Mouse (Mus musculus): ENCODE measurements at regions not wholly inside any gene's neighbourhood (a gene's known extent, or its start where the extent isn't known, plus 50 kb on each side); places are given as distances from the start of the nearest gene placed in this dataset.

DNA sequence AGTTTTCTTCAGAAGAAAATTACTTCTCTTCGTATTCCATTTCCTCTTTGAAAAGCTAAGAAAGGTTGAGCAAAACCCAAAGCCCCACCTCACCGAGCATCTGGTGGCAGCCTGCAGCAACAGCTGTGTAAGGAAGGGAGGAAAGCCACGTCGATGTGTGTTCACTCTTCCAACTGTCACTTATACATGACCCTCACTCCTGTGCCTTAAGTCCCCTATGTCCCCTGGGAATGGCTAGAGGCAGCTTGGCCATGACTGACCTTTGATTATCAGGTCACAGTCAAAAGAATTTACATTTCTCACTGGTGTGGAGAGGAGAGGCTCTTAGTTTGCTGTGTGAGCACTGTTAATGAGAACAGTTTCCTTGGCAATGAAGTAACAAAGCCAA lies 266.8 kb upstream of the Nr5a2 start:
- TF ChIP-seq POLR2A (IDR thresholded peaks at IDR 0.05; ENCODE audit: insufficient read depth, low read depth, low read length) = no peak
- no peak for TF ChIP-seq EP300 (IDR thresholded peaks at IDR 0.05; ENCODE audit: insufficient read depth, low read depth, low read length)
- TF ChIP-seq CTCF (IDR thresholded peaks at IDR 0.05) = no peak
- Histone ChIP-seq H3K27ac (no peak overlapping the region), H3K4me1 (ENCODE audit: control insufficient read depth, insufficient read depth, low read length) (no peaks in the 10 kb centered on the region), H3K79me2 (replicated peaks; ENCODE audit: control insufficient read depth, insufficient read depth, low read length) (no peaks in the 10 kb centered on the region), H3K4me3 (no peak overlapping the region), H3K9ac (ENCODE audit: low read depth, low read length) (no peak overlapping the region), H3K27me3 (ENCODE audit: control insufficient read depth, insufficient read depth, low read length) (no peaks in the 10 kb centered on the region), H3K36me3 (ENCODE audit: control insufficient read depth, insufficient read depth, low read length) (no peaks in the 10 kb centered on the region)
- WGBS = 67% methylated on average over 4 of the region's 4 CpGs
- no peak for DNase-seq
- intact Hi-C loops (cut with DNase I) = loop anchor here (10.0 kb wide), 1 partner anchor 502 kb away; no protein-coding TSS in a partner anchor

DNA sequence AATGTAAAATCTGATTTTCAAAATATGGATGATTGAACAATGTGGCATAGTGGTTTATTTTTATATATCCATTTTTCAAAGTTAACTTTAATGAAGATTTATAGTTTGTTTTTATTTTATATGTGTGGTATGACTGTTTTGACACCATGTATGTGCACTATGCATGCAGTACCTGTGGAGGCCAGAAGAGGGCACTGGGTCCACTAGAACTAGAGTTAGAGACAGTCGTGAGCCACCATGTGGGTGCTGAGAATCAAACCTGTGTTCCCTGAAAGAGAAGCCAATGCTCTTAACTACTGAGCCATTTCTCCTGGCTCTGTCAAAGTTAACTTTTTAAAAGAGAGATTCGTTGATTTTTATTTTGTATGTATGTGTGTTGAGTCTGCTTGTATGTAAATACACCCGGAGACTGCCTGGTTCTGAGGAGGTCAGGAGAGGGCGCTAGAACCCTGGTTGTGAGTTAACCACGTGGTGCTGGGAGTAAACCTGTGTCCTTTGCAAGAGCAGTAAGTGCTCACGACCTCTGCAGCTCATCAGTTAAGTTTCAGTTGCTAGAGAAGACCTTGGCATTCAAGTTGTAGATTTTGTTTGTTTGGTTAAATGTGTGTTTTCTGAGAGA lies 266.3 kb upstream of the Nr5a2 start:
- intact Hi-C loops (cut with DNase I) = loop anchor here (10.0 kb wide), 1 partner anchor 502 kb away; no protein-coding TSS in a partner anchor

DNA sequence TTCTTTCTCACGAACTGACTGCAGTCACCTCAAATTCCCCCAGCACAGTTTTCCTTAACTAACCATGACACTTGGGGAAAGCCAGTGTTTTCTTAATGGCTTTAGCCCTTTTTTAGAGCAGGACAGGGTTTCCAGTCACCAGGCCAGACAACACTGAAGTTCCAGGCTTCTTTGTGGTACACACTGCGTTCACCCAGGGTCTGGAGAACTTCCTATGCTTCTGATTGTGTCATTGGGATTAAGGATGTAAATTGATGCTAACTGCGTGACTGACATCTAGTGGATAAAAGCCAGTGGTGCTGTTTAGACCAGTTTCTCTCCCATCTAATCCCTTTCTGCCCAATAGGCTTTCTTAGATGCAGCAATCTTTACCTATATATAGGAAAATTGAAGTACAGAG lies 265.2 kb upstream of the Nr5a2 start:
- H3K79me2 ChIP-seq (replicated peaks; ENCODE audit: control insufficient read depth, insufficient read depth, low read length) = no peaks in the 10 kb centered on the region
- H3K4me1 ChIP-seq (ENCODE audit: control insufficient read depth, insufficient read depth, low read length) = no peaks in the 10 kb centered on the region
- H3K27me3 ChIP-seq (ENCODE audit: control insufficient read depth, insufficient read depth, low read length) = no peaks in the 10 kb centered on the region
- intact Hi-C loops (cut with DNase I) = loop anchor here (1.0 to 10.0 kb wide), 2 partner anchors 501 to 674 kb away; no protein-coding TSS in a partner anchor
- TF ChIP-seq EP300 (IDR thresholded peaks at IDR 0.05; ENCODE audit: insufficient read depth, low read depth, low read length) (no peak), POLR2A (IDR thresholded peaks at IDR 0.05; ENCODE audit: insufficient read depth, low read depth, low read length) (no peak), CTCF (IDR thresholded peaks at IDR 0.05) (peak; percentile 78)
- no peak for DNase-seq
- H3K36me3 ChIP-seq (ENCODE audit: control insufficient read depth, insufficient read depth, low read length) = no peaks in the 10 kb centered on the region
- H3K27ac ChIP-seq = no peak overlapping the region
- H3K9ac ChIP-seq (ENCODE audit: low read depth, low read length) = no peak overlapping the region
- no peak overlapping the region for H3K4me3 ChIP-seq
- WGBS = 37% methylated on average over 3 of the region's 3 CpGs

More for the DNA sequence above, 266.3 kb upstream of the Nr5a2 start:
- no peaks in the 10 kb centered on the region for H3K79me2 ChIP-seq (replicated peaks; ENCODE audit: control insufficient read depth, insufficient read depth, low read length)
- H3K4me1 ChIP-seq (ENCODE audit: control insufficient read depth, insufficient read depth, low read length) = no peaks in the 10 kb centered on the region
- H3K4me3 ChIP-seq = no peak overlapping the region
- WGBS = 78% methylated on average over 6 of the region's 6 CpGs
- no peak overlapping the region for H3K27ac ChIP-seq
- no peaks in the 10 kb centered on the region for H3K36me3 ChIP-seq (ENCODE audit: control insufficient read depth, insufficient read depth, low read length)
- no peak overlapping the region for H3K9ac ChIP-seq (ENCODE audit: low read depth, low read length)
- TF ChIP-seq POLR2A (IDR thresholded peaks at IDR 0.05; ENCODE audit: insufficient read depth, low read depth, low read length) (no peak), CTCF (IDR thresholded peaks at IDR 0.05) (peak; percentile 58)
- DNase-seq = no peak
- H3K27me3 ChIP-seq (ENCODE audit: control insufficient read depth, insufficient read depth, low read length) = no peaks in the 10 kb centered on the region

DNA sequence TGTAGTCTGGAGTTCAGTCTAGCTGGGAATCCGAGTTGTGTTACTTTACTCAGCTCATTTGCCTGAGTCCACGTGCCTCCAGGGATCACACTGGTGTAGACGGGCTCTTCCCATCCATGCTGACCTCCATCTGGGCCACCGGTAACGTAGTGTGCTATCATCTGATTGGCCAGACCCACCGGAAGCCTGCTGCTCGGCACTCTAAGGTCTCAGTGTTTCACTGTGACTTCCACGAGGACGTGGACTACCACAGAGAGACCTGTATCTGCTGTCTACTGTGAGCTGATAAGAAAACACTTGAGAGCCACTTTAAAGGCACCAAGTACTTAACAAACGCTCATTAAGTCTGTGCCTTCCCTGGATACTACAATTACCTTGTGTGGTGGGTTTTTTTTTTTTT lies 262.8 kb upstream of the Nr5a2 start:
- Histone ChIP-seq H3K36me3 (ENCODE audit: control insufficient read depth, insufficient read depth, low read length) (no peaks in the 10 kb centered on the region), H3K9ac (ENCODE audit: low read depth, low read length) (no peak overlapping the region), H3K4me3 (no peak overlapping the region), H3K27me3 (ENCODE audit: control insufficient read depth, insufficient read depth, low read length) (no peaks in the 10 kb centered on the region), H3K27ac (no peak overlapping the region), H3K79me2 (replicated peaks; ENCODE audit: control insufficient read depth, insufficient read depth, low read length) (no peaks in the 10 kb centered on the region), H3K4me1 (ENCODE audit: control insufficient read depth, insufficient read depth, low read length) (no peaks in the 10 kb centered on the region)
- TF ChIP-seq CTCF (IDR thresholded peaks at IDR 0.05) (no peak), POLR2A (IDR thresholded peaks at IDR 0.05; ENCODE audit: insufficient read depth, low read depth, low read length) (no peak), EP300 (IDR thresholded peaks at IDR 0.05; ENCODE audit: insufficient read depth, low read depth, low read length) (no peak)
- 34% methylated on average over 10 of the region's 10 CpGs for WGBS
- no peak for DNase-seq
- intact Hi-C loops (cut with DNase I) = loop anchor here (10.0 kb wide), 1 partner anchor 498 kb away; no protein-coding TSS in a partner anchor

DNA sequence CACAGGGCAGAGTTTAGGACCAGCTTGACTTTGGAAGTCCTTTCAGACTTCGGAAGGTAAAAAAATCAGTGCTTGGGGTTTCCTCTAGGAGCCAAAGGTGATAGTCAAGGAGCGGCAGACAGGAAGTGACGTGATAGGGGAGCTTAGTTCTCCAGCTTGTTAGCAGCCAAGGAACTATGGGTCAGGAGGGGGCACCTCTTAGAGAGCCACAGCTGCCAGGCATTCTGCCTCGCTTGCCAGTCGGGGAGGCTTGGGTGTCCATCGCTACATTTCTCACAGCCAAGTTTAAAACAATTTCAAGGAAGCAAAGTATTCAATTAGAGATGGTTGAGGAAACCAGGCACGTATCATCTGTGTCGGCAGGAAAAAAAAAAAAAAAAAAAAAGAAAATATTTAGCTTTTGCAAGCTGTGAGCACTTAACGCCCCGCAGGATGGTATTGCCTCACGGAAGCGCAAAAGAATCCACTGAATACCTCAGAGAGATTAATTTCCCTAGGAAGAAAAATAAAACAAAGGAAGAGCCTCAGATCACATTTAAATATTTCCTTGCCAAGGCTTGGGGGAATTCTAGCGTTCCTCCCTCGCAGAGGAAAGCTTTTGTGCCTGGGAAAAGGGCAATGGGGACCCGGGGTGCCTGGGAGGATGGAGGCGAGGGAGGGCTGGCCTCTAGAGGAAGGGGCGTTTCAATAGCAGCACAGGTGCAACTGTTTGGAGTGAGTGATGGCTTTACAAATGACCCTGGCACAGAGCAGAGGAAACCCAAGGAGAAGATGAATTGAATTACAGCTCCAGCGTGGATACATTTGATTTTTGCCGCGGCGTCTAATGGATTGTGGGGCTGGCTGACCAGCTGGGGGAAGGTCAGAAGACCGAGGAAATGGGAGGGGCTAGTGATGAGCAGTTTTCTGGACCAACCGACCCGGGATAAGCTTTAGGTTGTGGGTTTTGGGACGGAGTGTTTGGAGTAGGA lies 261.1 kb upstream of the Nr5a2 start:
- 9% methylated on average over 25 of the region's 25 CpGs for WGBS
- Histone ChIP-seq H3K27ac (no peak overlapping the region), H3K9ac (ENCODE audit: low read depth, low read length) (no peak overlapping the region), H3K36me3 (ENCODE audit: control insufficient read depth, insufficient read depth, low read length) (no peaks in the 10 kb centered on the region), H3K4me3 (peak overlapping the region; percentile 27; the same call in 1 of the 2 replicates), H3K4me1 (ENCODE audit: control insufficient read depth, insufficient read depth, low read length) (no peaks in the 10 kb centered on the region), H3K27me3 (ENCODE audit: control insufficient read depth, insufficient read depth, low read length) (no peaks in the 10 kb centered on the region), H3K79me2 (replicated peaks; ENCODE audit: control insufficient read depth, insufficient read depth, low read length) (no peaks in the 10 kb centered on the region)
- DNase-seq = peak in 1 of 2 experiments; percentile 2
- intact Hi-C loops (cut with DNase I) = loop anchor here (10.0 kb wide), 1 partner anchor 497 kb away; no protein-coding TSS in a partner anchor
- TF ChIP-seq POLR2A (IDR thresholded peaks at IDR 0.05; ENCODE audit: insufficient read depth, low read depth, low read length) (no peak), EP300 (IDR thresholded peaks at IDR 0.05; ENCODE audit: insufficient read depth, low read depth, low read length) (no peak), CTCF (IDR thresholded peaks at IDR 0.05) (no peak)
